Mouse (Mus musculus): ENCODE results near the gene Car5a. TPM values are rescaled to one million over a fixed set of nuclear protein-coding genes. Genes with fewer than 3 reads are reported as not detected.

Gene Car5a
- polyA plus RNA-seq, 1 experiment from 2014 or later = 0.23 TPM

GRCm38 (mm10) chr8:121885001-121885400, 59.7 kb downstream of the Car5a start:
- Histone ChIP-seq H3K27ac (replicated peaks) (no peak overlapping the region), H3K4me2 (replicated peaks) (no peak overlapping the region), H3K4me1 (no peaks in the 10 kb centered on the region), H3K9ac (replicated peaks) (no peak overlapping the region), H3K9me3 (no peaks in the 10 kb centered on the region), H3K27me3 (no peaks in the 10 kb centered on the region), H3K4me3 (no peak overlapping the region), H3K36me3 (peaks cover 62% of the 10 kb centered on the region)
- WGBS = 92% methylated on average over 9 of the region's 9 CpGs
- ATAC-seq (ENCODE audit: low FRiP score, low read depth) = no peak

DNA sequence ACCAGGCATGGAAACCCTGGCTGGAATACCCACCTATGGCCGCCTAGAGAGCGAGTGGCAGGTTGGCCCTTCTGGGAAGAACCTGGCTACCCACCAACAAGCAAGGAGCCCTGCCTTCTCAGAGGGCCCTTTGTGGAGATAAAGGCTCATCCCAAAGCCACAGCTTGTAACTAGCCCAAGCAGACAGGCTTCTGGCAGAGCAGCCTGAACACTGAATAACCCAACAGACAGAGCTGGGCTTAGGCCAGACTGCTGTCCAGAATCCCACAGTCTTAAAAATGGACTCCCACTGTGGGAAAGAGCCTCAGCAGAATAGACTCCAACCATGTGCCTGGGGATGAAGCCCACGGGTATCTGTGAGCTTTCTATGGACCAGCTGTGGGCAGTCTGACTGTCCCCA, 60.5 kb downstream of the Car5a start:
- H3K9me3 ChIP-seq = no peaks in the 10 kb centered on the region
- H3K4me1 ChIP-seq = peaks cover 3% of the 10 kb centered on the region; the same call in 1 of the 2 replicates
- no peaks in the 10 kb centered on the region for H3K27me3 ChIP-seq
- 91% methylated on average over 3 of the region's 3 CpGs for WGBS
- no peak overlapping the region for H3K4me3 ChIP-seq
- H3K27ac ChIP-seq (replicated peaks) = no peak overlapping the region
- ATAC-seq (ENCODE audit: low FRiP score, low read depth) = no peak
- peaks cover 62% of the 10 kb centered on the region for H3K36me3 ChIP-seq
- no peak overlapping the region for H3K9ac ChIP-seq (replicated peaks)
- H3K4me2 ChIP-seq (replicated peaks) = no peak overlapping the region

DNA sequence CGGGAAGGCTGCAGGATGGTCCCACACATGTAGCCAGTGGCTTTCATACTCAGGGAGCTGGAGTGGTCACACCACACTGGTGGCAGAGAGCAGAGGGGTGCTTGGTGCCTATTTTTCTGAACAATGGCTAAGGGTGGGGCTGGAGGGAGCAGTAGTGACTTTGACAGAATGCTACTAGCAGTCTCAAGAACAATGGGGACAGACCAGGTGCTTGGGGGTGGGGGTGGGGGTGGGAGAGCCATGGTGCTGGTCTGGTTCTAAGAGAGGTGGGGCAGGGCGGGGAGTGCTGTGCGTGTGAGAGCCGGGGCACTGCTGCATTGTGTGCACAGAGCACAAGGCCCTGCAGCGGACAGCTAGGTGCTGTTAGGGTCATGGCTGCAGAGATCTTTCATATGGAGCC, 62.8 kb downstream of the Car5a start:
- Histone ChIP-seq H3K36me3 (peaks cover 51% of the 10 kb centered on the region), H3K4me3 (no peak overlapping the region), H3K27ac (replicated peaks) (no peak overlapping the region), H3K4me1 (peaks cover 3% of the 10 kb centered on the region; the same call in 1 of the 2 replicates), H3K4me2 (replicated peaks) (no peak overlapping the region), H3K9me3 (no peaks in the 10 kb centered on the region), H3K9ac (replicated peaks) (no peak overlapping the region), H3K27me3 (no peaks in the 10 kb centered on the region)
- no peak for ATAC-seq (ENCODE audit: low FRiP score, low read depth)
- WGBS = 87% methylated on average over 5 of the region's 5 CpGs

DNA sequence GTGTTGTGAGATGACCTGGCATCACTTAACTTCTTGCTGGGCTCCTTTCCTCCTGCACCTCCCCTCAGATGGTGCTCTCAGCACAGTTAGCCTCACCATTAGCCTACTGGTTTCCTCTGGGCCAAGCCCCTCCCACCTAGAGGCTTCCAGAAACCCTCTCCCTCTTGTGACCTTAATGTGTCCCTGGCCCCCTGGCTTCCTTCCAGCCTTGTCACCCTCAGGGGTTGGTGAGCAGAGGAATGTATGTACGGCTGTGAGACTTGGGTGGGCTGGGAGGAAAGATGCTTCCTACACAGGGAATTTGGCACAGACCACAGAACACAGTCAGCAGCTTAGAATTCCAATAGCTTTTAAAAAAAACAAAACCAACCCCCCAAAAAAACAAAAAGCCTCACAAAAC, 63.9 kb downstream of the Car5a start:
- H3K9me3 ChIP-seq = no peaks in the 10 kb centered on the region
- peaks cover 40% of the 10 kb centered on the region for H3K36me3 ChIP-seq
- no peaks in the 10 kb centered on the region for H3K27me3 ChIP-seq
- H3K4me1 ChIP-seq = peaks cover 3% of the 10 kb centered on the region; the same call in 1 of the 2 replicates
- H3K27ac ChIP-seq (replicated peaks) = no peak overlapping the region
- no peak overlapping the region for H3K9ac ChIP-seq (replicated peaks)
- no peak for ATAC-seq (ENCODE audit: low FRiP score, low read depth)
- WGBS = 89% methylated on average over 1 of the region's 1 CpGs
- no peak overlapping the region for H3K4me2 ChIP-seq (replicated peaks)
- no peak overlapping the region for H3K4me3 ChIP-seq

DNA sequence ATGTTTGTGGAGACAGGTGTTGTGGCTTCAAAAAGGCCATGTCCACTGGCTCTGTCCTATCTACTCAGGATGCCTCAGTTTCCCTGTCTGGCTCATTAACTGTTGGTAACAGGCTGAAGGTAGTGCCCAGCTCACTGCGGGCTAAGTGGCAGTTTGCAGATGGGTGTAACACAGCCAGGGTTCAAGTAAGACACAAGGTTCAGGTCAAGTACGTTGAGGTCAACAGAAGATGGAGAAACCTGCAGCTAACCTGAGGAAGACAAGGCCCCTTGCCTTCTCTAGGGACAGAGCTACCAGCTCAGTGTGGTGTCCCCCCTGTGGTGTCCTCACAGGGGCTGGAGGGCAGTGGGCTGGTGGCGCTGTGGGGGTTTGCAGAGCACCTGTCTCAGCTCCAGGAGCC, 65.0 kb downstream of the Car5a start:
- Histone ChIP-seq H3K9ac (replicated peaks) (no peak overlapping the region), H3K27ac (replicated peaks) (no peak overlapping the region), H3K27me3 (no peaks in the 10 kb centered on the region), H3K4me1 (peaks cover 3% of the 10 kb centered on the region; the same call in 1 of the 2 replicates), H3K9me3 (no peaks in the 10 kb centered on the region), H3K36me3 (peaks cover 30% of the 10 kb centered on the region), H3K4me2 (replicated peaks) (no peak overlapping the region), H3K4me3 (no peak overlapping the region)
- no peak for ATAC-seq (ENCODE audit: low FRiP score, low read depth)
- WGBS = 83% methylated on average over 3 of the region's 3 CpGs

- 86% methylated on average over 7 of the region's 7 CpGs for WGBS
- Histone ChIP-seq H3K27me3 (no peaks in the 10 kb centered on the region), H3K9ac (replicated peaks) (no peak overlapping the region), H3K4me2 (replicated peaks) (no peak overlapping the region), H3K4me1 (peaks cover 3% of the 10 kb centered on the region; the same call in 1 of the 2 replicates), H3K27ac (replicated peaks) (no peak overlapping the region), H3K36me3 (0 out of 2 replicates have a peak, but pooled peaks cover 14% of the 10 kb centered on the region), H3K9me3 (no peaks in the 10 kb centered on the region), H3K4me3 (no peak overlapping the region)
- no peak for ATAC-seq (ENCODE audit: low FRiP score, low read depth)
Measured at GRCm38 (mm10) chr8:121877828-121878480, 66.8 kb downstream of the Car5a start.

- no peaks in the 10 kb centered on the region for H3K9me3 ChIP-seq
- WGBS = 82% methylated on average over 5 of the region's 5 CpGs
- H3K27me3 ChIP-seq = 0 out of 2 replicates have a peak, but pooled peaks cover 1% of the 10 kb centered on the region
- H3K9ac ChIP-seq (replicated peaks) = no peak overlapping the region
- H3K27ac ChIP-seq (replicated peaks) = no peak overlapping the region
- 0 out of 2 replicates have a peak, but pooled peaks cover 7% of the 10 kb centered on the region for H3K36me3 ChIP-seq
- no peak overlapping the region for H3K4me2 ChIP-seq (replicated peaks)
- peaks cover 8% of the 10 kb centered on the region for H3K4me1 ChIP-seq
- no peak overlapping the region for H3K4me3 ChIP-seq
- ATAC-seq (ENCODE audit: low FRiP score, low read depth) = no peak
Measured at GRCm38 (mm10) chr8:121877212-121877611, 67.5 kb downstream of the Car5a start.

DNA sequence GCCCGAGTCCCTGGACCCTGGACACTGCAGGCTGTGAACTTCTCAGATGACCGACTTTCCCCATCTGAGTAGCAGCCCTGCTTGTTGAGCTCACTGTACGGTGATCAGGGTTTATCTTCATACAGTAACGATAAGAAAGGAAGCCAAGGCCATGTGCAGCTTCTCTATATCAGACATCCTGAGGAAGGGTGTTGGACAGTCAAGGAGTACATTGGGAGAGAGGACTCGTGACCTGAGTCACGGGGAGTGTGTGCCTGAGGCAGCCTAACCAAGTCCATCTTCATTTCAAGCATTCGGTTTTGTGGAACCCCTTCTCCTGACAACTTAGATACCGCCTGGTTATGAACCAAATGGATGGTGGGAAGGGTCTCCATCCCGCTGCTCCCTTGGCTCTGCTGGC, 69.2 kb downstream of the Car5a start:
- WGBS = 92% methylated on average over 9 of the region's 9 CpGs
- H3K36me3 ChIP-seq = no peaks in the 10 kb centered on the region
- ATAC-seq (ENCODE audit: low FRiP score, low read depth) = no peak
- H3K4me1 ChIP-seq = peaks cover 13% of the 10 kb centered on the region
- no peaks in the 10 kb centered on the region for H3K9me3 ChIP-seq
- no peak overlapping the region for H3K27ac ChIP-seq (replicated peaks)
- H3K4me3 ChIP-seq = no peak overlapping the region
- H3K9ac ChIP-seq (replicated peaks) = no peak overlapping the region
- H3K27me3 ChIP-seq = peaks cover 14% of the 10 kb centered on the region; the same call in 1 of the 2 replicates
- no peak overlapping the region for H3K4me2 ChIP-seq (replicated peaks)

DNA sequence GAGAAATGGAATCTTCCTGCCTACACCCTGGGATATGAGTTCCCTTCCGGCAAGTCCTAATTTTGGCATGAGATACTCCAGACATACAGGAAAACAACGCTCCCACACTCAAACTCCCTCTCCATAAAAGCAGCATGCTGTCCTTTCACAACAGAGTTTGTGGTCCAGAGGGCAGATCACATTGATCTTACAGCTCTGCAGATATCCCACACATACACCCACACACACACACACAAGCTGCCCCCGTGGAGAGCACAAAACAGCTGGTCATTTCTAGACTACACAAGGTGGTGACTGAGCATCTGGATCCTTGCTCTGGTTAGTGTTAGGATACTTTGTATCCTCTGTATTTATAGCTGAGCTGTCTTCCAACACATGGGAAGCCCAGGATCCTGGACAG, 69.7 kb downstream of the Car5a start:
- Histone ChIP-seq H3K4me1 (peaks cover 13% of the 10 kb centered on the region), H3K4me2 (replicated peaks) (no peak overlapping the region), H3K27me3 (peaks cover 14% of the 10 kb centered on the region; the same call in 1 of the 2 replicates), H3K36me3 (no peaks in the 10 kb centered on the region), H3K9me3 (no peaks in the 10 kb centered on the region), H3K9ac (replicated peaks) (no peak overlapping the region), H3K27ac (replicated peaks) (no peak overlapping the region), H3K4me3 (no peak overlapping the region)
- 92% methylated on average over 3 of the region's 3 CpGs for WGBS
- ATAC-seq (ENCODE audit: low FRiP score, low read depth) = no peak

GRCm38 (mm10) chr8:121874031-121874430, 70.7 kb downstream of the Car5a start:
- H3K27ac ChIP-seq (replicated peaks) = no peak overlapping the region
- no peaks in the 10 kb centered on the region for H3K36me3 ChIP-seq
- no peak for ATAC-seq (ENCODE audit: low FRiP score, low read depth)
- 68% methylated on average over 9 of the region's 9 CpGs for WGBS
- H3K4me3 ChIP-seq = no peak overlapping the region
- no peak overlapping the region for H3K9ac ChIP-seq (replicated peaks)
- H3K27me3 ChIP-seq = peaks cover 16% of the 10 kb centered on the region; the same call in 1 of the 2 replicates
- H3K4me2 ChIP-seq (replicated peaks) = no peak overlapping the region
- no peaks in the 10 kb centered on the region for H3K9me3 ChIP-seq
- peaks cover 10% of the 10 kb centered on the region; the same call in 1 of the 2 replicates for H3K4me1 ChIP-seq

DNA sequence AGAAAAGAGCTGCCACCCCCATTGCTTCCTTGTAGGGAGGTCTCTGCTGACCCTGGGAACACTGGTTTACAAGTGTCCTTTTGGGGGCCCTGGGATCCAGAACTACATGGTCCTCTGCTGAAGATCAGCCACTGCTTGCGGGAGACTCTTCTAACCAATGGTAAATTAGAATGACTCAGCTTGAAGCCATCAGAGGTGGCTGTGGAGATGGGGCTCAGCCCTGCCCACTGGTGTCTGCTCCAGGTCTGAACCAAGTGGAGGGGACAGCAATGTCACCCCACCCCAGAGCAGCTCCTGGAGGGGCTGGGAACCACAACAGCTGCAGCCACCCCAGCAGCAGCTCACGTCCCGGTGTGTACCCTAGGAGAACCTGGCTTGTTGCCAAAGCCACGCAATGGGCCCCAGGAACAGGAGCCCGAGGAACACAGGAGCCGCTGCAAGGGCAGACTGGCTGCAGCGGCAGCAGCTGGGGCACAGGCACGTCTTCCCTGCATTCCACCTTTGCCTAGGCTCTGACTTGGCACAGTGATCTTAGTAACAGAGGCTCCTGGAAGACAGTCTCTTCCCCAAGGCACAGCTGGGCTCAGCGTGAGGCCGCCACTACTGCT, 72.8 kb downstream of the Car5a start:
- Histone ChIP-seq H3K4me3 (no peak overlapping the region), H3K9ac (replicated peaks) (no peak overlapping the region), H3K27me3 (peaks cover 16% of the 10 kb centered on the region; the same call in 1 of the 2 replicates), H3K4me1 (peaks cover 10% of the 10 kb centered on the region; the same call in 1 of the 2 replicates), H3K4me2 (replicated peaks) (no peak overlapping the region), H3K27ac (replicated peaks) (no peak overlapping the region), H3K36me3 (no peaks in the 10 kb centered on the region), H3K9me3 (no peaks in the 10 kb centered on the region)
- WGBS = 44% methylated on average over 10 of the region's 10 CpGs
- no peak for ATAC-seq (ENCODE audit: low FRiP score, low read depth)

DNA sequence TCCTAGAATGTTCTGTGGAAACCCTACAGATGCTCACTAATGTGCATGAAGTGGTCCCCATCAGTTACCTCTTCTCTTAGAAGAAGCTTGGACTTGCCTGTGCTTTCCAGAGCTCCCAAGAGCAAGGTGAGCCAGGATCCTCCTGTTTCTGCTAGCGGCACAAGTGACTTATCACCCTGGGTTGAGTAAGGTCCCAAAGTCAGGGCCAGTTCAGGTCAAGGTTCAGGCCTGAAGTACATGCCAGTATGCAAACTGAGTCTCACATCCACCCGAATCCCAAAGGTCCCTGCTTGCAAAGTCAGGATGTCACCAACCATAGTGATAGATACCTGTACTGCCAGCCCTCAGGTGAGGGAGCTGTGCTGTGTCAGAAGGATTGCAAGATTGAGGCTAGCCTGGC, 74.5 kb downstream of the Car5a start:
- no peak for ATAC-seq (ENCODE audit: low FRiP score, low read depth)
- Histone ChIP-seq H3K27ac (replicated peaks) (no peak overlapping the region), H3K9ac (replicated peaks) (no peak overlapping the region), H3K27me3 (peaks cover 16% of the 10 kb centered on the region; the same call in 1 of the 2 replicates), H3K4me2 (replicated peaks) (no peak overlapping the region), H3K4me1 (peaks cover 10% of the 10 kb centered on the region; the same call in 1 of the 2 replicates), H3K9me3 (no peaks in the 10 kb centered on the region), H3K4me3 (no peak overlapping the region), H3K36me3 (no peaks in the 10 kb centered on the region)
- WGBS = 96% methylated on average over 2 of the region's 2 CpGs

Data from midbrain, embryonic 12.5 days (tissue).